Mouse (Mus musculus) CD4-positive, CD25-positive, alpha-beta regulatory T cell (primary cell): Measurements from ENCODE around the gene Gabpb2. TPM values are rescaled to one million over a fixed set of nuclear protein-coding genes. Genes with fewer than 3 reads are reported as not detected.

Experiments
- polyA plus RNA-seq: library from polyadenylated mRNA; unstranded; fragments of 100-300 nt; shearing (Covaris generic); gene quantifications from one replicate; pipeline ENCODE4 v1.2.1, GENCODE M21; 2017

The Gabpb2 gene
- 29.6 TPM for polyA plus RNA-seq

DNA sequence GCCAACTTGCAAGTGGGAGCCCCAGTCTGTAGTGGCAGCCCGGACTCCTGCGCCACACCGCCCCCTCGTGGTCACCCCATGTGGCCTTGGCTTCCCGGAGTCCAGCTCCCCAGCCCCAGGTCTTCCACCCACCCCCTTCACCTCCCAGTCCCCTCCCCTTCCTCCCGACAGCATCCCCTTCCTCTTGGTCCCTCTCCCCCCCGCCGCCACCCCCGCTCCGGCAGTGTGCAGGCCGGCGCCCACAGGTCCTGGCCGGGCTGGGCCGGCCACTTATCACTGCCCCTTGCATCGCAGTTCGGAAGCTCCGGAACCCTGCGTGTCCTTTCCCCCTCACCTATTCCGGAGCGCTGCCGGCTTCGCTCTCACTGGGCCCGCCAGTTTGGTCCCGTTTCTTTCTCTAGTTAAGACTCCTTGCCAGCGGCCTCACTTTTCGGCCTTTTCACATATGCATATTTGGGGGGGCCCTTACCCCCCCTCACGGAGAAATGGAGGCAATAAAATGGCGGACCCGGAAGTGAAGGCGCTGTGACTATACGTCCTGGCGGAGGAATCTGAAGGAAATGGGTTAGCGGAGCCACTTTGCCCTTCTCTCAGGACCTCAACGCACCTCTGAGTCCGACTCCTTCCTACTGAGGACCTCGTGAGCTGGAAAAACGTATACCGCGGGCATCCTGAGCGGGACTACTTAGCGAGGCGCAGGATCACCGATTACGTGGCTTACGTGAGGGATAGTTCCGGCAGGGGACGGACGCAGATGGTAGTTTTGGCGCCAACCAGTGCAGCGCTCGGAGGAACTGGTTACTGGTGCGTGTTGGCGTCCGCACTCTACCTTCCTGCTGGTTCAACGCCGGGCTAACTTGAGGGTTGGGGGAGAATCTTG is at the start of gene Gabpb2:
Gabpb2 (minus strand) TSS at position 662 of the 880 bp plus-strand sequence.

DNA sequence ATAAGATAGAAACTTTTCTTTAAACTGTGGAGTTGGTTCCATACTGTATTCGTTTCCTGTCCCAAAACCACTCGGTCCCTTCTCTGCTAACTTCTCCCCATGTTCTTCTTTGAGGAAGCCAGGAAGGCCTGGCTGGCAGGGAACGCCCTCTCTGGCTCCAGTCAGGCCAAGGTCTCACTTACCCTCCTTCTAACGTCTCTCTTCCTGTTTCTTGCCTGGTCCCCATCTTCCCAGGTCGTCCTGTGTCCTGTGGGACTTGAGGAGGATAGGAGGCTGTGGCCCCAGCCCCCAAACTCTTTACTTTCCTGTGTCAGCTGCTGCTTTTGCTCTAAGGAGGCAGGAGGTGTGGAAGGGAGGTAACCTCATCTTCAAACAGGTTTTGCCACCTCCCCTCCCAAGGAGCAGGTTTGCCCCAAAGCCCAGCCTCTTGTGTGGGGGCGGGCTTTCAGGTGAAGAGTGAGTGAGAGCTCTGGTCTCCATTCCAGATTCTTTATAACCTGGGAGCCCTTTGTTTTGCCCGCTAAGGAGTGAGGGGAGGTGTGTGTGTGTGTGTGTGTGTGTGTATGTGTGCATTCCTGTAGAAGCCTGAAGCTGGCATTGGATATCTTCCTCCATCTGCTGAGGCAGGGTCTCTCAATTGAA is 33.2 kb upstream of the Gabpb2 start, which contains the start of gene Bnipl:
Bnipl (minus strand) TSS at position 411 of the 642 bp plus-strand sequence.

DNA sequence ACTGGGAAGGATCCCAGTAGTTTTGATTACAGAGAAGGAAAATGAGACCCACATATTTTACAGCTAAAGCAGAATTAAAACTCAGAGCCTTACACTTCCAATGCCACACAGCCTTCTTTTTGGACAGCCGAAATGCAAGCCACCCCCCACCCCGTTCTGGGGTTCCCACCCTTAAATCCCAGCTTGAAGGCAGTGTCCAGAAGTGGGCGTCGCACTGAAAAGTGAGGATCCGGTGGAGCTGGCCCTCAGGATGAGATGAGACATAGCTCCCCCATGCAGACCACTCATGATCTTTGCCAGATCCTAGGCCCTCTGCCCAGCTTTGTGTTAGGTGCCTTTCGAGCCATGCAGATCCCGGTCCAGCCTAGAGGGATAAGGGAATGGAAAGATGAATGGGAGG is 23.8 kb upstream of the Gabpb2 start, which contains the start of gene Gm128:
Gm128 (minus strand) TSS at position 101 of the 400 bp plus-strand sequence.

DNA sequence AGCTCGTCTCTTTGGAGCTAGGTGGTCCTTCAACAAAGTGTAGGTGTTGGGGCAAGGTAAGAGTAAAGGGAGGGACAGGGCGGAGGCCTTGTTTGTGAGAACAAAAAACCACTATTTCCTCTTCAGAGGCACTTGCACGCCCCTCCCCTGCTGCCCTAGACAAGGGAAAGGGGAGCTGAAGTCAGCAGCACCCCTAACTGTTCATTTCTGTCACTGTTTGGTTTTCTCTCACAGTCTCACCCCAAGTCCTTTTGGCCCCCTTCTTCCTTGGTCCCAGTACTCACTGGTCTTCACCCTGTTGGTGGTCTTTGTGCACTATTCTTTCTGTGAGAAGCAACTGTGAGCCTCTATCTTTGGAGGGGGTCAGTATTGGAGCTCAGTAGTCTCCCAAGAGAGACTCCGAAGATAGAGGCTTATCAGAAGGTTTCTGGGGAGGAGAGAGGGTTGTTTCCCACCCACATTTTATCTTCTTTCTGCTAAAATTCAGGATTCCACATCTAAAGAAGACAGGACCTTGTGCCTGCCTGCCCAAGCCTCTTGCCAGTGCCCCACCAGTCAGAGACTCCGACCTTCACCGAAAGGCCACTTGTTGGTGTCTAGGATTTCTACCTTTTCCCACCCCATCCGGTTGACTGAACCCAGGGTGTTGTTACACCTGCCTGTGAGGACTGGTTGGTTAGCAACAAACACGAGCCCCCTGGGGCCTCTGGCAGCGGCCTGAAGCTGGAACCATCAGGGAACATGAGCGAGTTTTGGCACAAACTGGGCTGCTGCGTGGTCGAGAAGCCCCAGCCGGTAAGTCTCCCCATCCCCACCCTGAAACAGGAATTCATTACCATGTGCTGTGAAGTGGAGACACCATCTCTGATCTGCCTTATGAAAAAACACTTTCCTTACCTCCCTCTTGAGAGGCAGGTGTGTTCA is 13.8 kb upstream of the Gabpb2 start, which contains the start of gene Mllt11:
Mllt11 (minus strand) TSS at position 874 of the 924 bp plus-strand sequence.

DNA sequence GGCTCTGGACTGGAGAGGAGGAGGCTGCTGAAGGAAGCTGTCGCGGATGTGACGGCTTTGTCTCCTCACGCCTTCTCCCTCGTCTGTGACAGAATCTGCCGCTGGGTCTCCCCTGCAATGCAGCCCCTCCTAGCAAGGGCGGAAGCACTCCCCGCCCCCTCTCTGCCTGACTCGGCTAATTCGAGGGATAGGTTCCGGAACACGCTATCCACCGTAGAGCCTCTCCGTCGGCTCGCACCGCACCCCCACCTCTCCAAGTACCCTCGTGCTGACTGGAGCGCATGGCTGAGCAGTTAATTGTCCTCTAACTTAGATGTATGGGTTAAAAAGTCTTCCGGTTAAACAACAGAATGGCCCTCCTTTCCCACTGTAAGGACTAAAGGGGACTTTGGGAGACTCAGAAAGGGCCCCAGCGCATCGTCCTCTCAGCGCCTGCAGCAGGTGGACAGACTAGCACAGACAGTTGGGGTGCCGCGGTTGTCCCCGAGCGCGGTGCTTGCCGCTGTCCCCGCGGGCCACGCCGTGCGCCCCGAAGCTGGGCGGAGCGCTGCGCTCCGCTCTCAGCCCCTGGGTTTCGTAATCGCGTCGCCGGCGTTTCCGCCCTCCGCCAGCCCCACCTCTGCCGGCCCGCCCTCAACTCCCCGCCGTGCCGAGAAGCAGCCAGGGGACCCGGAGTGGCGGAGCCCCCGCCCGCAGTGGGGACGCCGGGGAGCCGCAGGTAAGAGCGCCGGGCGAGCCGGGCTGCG is 10.6 kb upstream of the Gabpb2 start, which contains the start of gene Cdc42se1:
Cdc42se1 (plus strand) TSS at position 585 of the 746 bp plus-strand sequence.

DNA sequence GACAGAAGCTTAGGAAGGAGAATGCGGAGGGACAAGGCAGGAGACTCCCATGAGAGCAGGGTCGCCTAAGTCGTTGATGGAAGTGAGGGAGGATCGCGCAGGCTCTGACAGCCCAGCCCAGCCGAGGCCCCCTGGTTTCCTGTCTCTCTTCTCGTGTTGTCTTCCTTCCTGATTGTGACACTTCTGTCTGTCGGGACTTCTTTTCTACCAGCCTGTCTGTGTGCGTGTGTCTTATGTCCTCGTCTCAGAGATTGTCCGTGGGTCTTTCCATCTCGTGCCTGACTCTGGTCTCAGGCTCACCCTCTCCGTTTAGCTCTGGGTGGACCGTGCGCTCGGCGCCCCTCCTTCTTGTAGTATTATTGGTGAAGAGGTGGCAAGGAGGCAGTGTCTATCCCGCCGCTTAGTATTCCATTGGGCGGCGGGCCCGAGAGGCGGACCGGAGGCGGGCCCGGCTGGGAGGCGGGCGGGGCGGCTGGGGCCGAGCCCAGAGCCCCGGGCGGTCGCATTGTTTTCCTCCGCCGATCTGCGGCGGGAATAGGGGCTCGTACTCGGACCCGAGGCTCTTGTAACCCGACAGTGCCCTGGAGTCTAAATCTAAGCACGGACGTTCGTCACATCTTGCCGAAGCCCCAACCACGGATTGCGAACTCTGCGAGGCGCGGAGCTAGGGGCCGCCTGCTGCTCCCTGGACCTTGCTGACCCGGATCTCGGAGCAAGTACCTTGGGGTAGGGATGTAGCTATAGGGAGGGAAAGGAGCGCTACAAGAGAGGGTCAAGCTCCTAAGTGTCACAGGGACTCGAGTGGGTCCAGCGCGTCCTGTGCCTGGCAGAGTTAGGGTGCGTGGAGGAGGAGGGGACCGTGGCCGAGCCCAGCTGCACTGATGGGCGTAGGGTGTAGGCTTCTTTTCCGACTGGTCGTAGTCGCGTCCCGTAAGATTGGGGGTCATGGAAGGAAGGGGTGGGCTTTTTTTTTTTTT is 57.4 kb downstream of the Gabpb2 start, which contains the start of gene Sema6c:
Sema6c (plus strand) TSS at position 471 of the 977 bp plus-strand sequence.

DNA sequence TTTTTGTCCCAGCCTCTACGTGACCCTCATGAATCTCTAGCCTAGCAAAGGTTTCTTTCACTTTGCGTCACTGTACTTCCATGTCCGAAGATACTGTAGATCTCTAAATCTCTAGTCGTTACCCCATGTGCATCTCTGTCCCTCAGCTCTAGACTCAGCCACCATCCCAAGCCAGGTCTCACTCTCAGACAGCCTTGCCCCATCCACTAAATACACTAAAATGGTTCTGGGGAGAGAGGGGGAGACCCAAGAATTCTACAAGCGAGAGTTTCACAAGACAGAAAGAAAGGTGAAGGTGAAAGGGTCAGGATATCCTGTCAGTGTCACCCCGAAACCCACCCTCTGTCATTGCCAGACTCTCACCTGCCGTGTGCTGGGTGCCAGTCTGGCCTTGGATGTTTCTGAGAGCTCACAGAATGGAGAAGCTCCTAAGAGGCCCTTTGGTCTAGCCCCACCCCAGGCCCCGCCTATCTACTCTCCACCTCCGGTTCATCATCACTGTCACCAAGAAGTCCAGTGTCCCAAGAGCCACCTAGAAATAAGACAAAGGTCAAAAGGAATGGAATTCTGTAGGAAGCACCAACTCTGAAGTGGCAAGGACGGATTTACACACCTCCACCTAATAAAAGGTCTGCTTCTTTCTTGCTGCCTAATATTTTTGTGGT is 75.6 kb downstream of the Gabpb2 start, which contains the start of gene Tnfaip8l2:
Tnfaip8l2 (minus strand) TSS at position 409 of the 665 bp plus-strand sequence.

DNA sequence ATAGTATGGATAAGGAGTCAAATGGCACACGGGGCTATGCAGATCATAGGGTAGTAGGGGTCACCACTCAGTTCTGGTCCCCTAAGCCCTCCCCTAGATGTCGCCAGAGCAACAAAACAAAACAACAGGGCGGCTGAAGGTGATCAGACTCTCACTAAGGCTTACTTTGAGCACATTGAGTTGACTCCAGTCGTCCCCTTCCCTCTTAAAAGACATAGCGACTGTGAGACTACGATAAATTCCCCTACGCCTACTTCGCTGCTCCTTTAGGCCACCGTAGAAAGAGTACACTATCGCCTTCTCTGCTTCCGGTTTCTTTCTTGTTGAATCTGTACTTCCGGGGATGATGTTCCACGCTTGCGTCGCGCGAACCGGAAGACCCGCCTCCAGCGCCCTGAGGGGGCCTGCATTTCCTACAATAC is 84.0 kb downstream of the Gabpb2 start, which contains the start of the genes Scnm1 and Lysmd1:
Scnm1 (minus strand) TSS at position 332 of the 422 bp plus-strand sequence.
Lysmd1 (plus strand) TSS at position 409 of the 422 bp plus-strand sequence.

Other genes with a start within 250 kb of the Gabpb2 start
- 22.1 TPM for gene Pi4kb, start 243.2 kb downstream of the Gabpb2 start, polyA plus RNA-seq
- gene Zfp687, start 202.5 kb downstream of the Gabpb2 start, polyA plus RNA-seq: 62.6 TPM
- gene Psmd4, start 175.3 kb downstream of the Gabpb2 start, polyA plus RNA-seq: 295 TPM
- 26.5 TPM for gene Pip5k1a, start 111.0 kb downstream of the Gabpb2 start, polyA plus RNA-seq
- gene Vps72, start 106.9 kb downstream of the Gabpb2 start, polyA plus RNA-seq: 112 TPM
- gene Tmod4, start 93.4 kb downstream of the Gabpb2 start, polyA plus RNA-seq: 1.5 TPM
- gene Scnm1, start 83.9 kb downstream of the Gabpb2 start, polyA plus RNA-seq: 106 TPM
- 31.8 TPM for gene Lysmd1, start 83.8 kb downstream of the Gabpb2 start, polyA plus RNA-seq
- 230 TPM for gene Tnfaip8l2, start 75.6 kb downstream of the Gabpb2 start, polyA plus RNA-seq
- 2.2 TPM for gene Sema6c, start 57.5 kb downstream of the Gabpb2 start, polyA plus RNA-seq
- gene Cdc42se1, start 10.8 kb upstream of the Gabpb2 start, polyA plus RNA-seq: 405 TPM
- gene Mllt11, start 14.3 kb upstream of the Gabpb2 start, polyA plus RNA-seq: 7.6 TPM
- gene Gm128, start 23.7 kb upstream of the Gabpb2 start, polyA plus RNA-seq: 1.3 TPM
- 0.19 TPM for gene Bnipl, start 33.3 kb upstream of the Gabpb2 start, polyA plus RNA-seq
- gene Mindy1, start 63.4 kb upstream of the Gabpb2 start, polyA plus RNA-seq: 29.0 TPM
- gene Prune1, start 64.2 kb upstream of the Gabpb2 start, polyA plus RNA-seq: 7.9 TPM
- 0.41 TPM for gene Anxa9, start 89.3 kb upstream of the Gabpb2 start, polyA plus RNA-seq
- 228 TPM for gene Cers2, start 96.9 kb upstream of the Gabpb2 start, polyA plus RNA-seq
- gene Setdb1, start 139.3 kb upstream of the Gabpb2 start, polyA plus RNA-seq: 38.1 TPM
- not detected for gene 4930558C23Rik, start 184.9 kb upstream of the Gabpb2 start, polyA plus RNA-seq
- 52.0 TPM for gene Arnt, start 216.5 kb upstream of the Gabpb2 start, polyA plus RNA-seq